Mouse (Mus musculus) CH12.LX (cell line): ENCODE results near the gene Rrnad1. TPM values are rescaled to one million over a fixed set of nuclear protein-coding genes. Genes with fewer than 3 reads are reported as not detected.

ENCODE experiments used
- DNase-seq: peaks from one replicate; pipeline ENCODE4 v3.0.0-alpha.2; 2013; ENCODE audit errors: extremely low read depth
- H3K27ac ChIP-seq: 2 replicates; pipeline ENCODE4 v1.5.1; 2012; ENCODE audit warnings: low read depth, mild to moderate bottlenecking, control low read depth, moderate library complexity; ENCODE audit not compliant: insufficient read depth
- H3K27me3 ChIP-seq: replicated peaks from 2 replicates; pipeline ENCODE3; 2012; ENCODE audit warnings: inconsistent platforms
- H3K36me3 ChIP-seq, 2 experiments: replicated peaks in 1 of 2; 2 replicates each; pipeline versions ENCODE3 to v1.6.1; 2012; ENCODE audit warnings: inconsistent platforms in 1 of 2, low read length in 1 of 2, mild to moderate bottlenecking in 1 of 2, mixed read lengths in 1 of 2, moderate library complexity in 1 of 2; ENCODE audit not compliant: control insufficient read depth in 1 of 2, insufficient read depth in 1 of 2
- H3K4me1 ChIP-seq, 2 experiments: 2 replicates each; pipeline ENCODE4 v1.6.1; 2012; ENCODE audit warnings: inconsistent platforms in 1 of 2, moderate library complexity in 1 of 2; ENCODE audit not compliant: insufficient read depth in 2 of 2, control insufficient read depth in 1 of 2
- H3K4me2 ChIP-seq: 2 replicates; pipeline ENCODE4 v1.6.1; 2012; ENCODE audit warnings: low read depth, mild to moderate bottlenecking, control low read depth; ENCODE audit not compliant: poor library complexity, insufficient read depth, severe bottlenecking
- H3K4me3 ChIP-seq, 3 experiments: fragments of 150-350 bp in 1 of 3; sonication (generic) in 1 of 3; replicated peaks in 1 of 3; 2 replicates each; pipeline versions ENCODE3 to v1.5.1; 2011 to 2012; ENCODE audit warnings: low read depth in 2 of 3, low read length in 2 of 3, mild to moderate bottlenecking in 2 of 3, moderate library complexity in 2 of 3, control low read depth in 1 of 3, improper control_type of control experiment in 1 of 3, inconsistent platforms in 1 of 3, mixed read lengths in 1 of 3; ENCODE audit not compliant: poor library complexity in 1 of 3
- H3K79me2 ChIP-seq: replicated peaks from 2 replicates; pipeline ENCODE4 v1.6.1; 2012; ENCODE audit warnings: mild to moderate bottlenecking, moderate library complexity; ENCODE audit not compliant: control insufficient read depth, poor library complexity, insufficient read depth, severe bottlenecking; ENCODE audit errors: extremely low read depth
- H3K9ac ChIP-seq: 2 replicates; pipeline ENCODE4 v1.6.1; 2012; ENCODE audit warnings: low read depth, mild to moderate bottlenecking, control low read depth, moderate library complexity; ENCODE audit not compliant: insufficient read depth
- H3K9me3 ChIP-seq: replicated peaks from 2 replicates; pipeline ENCODE3; 2012; ENCODE audit warnings: low read length, inconsistent platforms, mixed read lengths
- CHD1 ChIP-seq: IDR thresholded peaks from 2 replicates; pipeline ENCODE4 v1.6.1; 2012; ENCODE audit warnings: low read depth, low read length, improper control_type of control experiment, inconsistent platforms
- MXI1 ChIP-seq: IDR thresholded peaks from 2 replicates; pipeline ENCODE4 v1.6.1; 2011; ENCODE audit warnings: mild to moderate bottlenecking, low read depth, low read length, improper control_type of control experiment
- MYC ChIP-seq: IDR thresholded peaks from 2 replicates; pipeline ENCODE4 v1.6.1; 2011; ENCODE audit warnings: low read depth, mild to moderate bottlenecking, improper control_type of control experiment, low read length
- NRF1 ChIP-seq: IDR thresholded peaks from 2 replicates; pipeline ENCODE4 v1.6.1; 2014; ENCODE audit warnings: low read depth, mild to moderate bottlenecking, inconsistent platforms, low read length, improper control_type of control experiment, moderate library complexity
- POLR2AphosphoS2 ChIP-seq: IDR thresholded peaks from 2 replicates; pipeline ENCODE4 v1.6.1; 2011; ENCODE audit warnings: low read depth, low read length, improper control_type of control experiment
- RAD21 ChIP-seq: IDR thresholded peaks from 2 replicates; pipeline ENCODE4 v1.6.1; 2011; ENCODE audit warnings: low read depth, mild to moderate bottlenecking, low read length, improper control_type of control experiment, moderate library complexity
- TBP ChIP-seq: conservative IDR thresholded peaks from 2 replicates; pipeline ENCODE4 v1.6.1; 2011; ENCODE audit warnings: low read depth, low read length, improper control_type of control experiment
- UBTF ChIP-seq: IDR thresholded peaks from 2 replicates; pipeline ENCODE4 v1.6.1; 2012; ENCODE audit warnings: low read depth, mild to moderate bottlenecking, inconsistent platforms, low read length, improper control_type of control experiment, moderate library complexity
- USF1 ChIP-seq: IDR thresholded peaks from 2 replicates; pipeline ENCODE4 v1.6.1; 2014; ENCODE audit warnings: low read depth, mild to moderate bottlenecking, inconsistent platforms, low read length, improper control_type of control experiment
- ZKSCAN1 ChIP-seq: IDR thresholded peaks from 2 replicates; pipeline ENCODE4 v1.6.1; 2012; ENCODE audit warnings: low read depth, inconsistent platforms, low read length, improper control_type of control experiment, borderline replicate concordance
- ZNF384 ChIP-seq: IDR thresholded peaks from 2 replicates; pipeline ENCODE4 v1.6.1; 2012; ENCODE audit warnings: low read depth, low read length, improper control_type of control experiment, inconsistent platforms
- dilution Hi-C: fragments of 300-500 bp; cut with MboI; formaldehyde crosslinking; loops from 2 replicates; pipeline ENCODE4 v1.14.3; 2020; ENCODE audit warnings: low sequenced_read_pairs; ENCODE audit not compliant: extremely low pct_unique_long_range_greater_than_20kb, extremely low pct_ligation_motif_present
- in situ Hi-C: fragments of 300-500 bp; cut with MboI; formaldehyde crosslinking; loops from 3 replicates; pipeline ENCODE4 v1.14.3; 2019; ENCODE audit warnings: low sequenced_read_pairs, low pct_ligation_motif_present, low pct_unique_long_range_greater_than_20kb, mixed read lengths
- polyA plus RNA-seq: library from polyadenylated mRNA; unstranded; fragments of >175 nt; gene quantifications from 2 replicates; pipeline ENCODE4 v1.2.1, GENCODE M21; 2012; ENCODE audit warnings: low read depth; ENCODE audit not compliant: insufficient read length
- total RNA-seq, 2 experiments: library from RNA; depleted of rRNA; stranded (reverse); fragments of 300-350 nt in 1 of 2; fragments of >200 nt in 1 of 2; gene quantifications; 2 replicates each; pipeline ENCODE4 v1.2.3; 2012 to 2014

Gene Rrnad1
- total and polyA plus RNA-seq, 3 experiments: 8.0 to 12.5 (median 11.4) TPM

DNA sequence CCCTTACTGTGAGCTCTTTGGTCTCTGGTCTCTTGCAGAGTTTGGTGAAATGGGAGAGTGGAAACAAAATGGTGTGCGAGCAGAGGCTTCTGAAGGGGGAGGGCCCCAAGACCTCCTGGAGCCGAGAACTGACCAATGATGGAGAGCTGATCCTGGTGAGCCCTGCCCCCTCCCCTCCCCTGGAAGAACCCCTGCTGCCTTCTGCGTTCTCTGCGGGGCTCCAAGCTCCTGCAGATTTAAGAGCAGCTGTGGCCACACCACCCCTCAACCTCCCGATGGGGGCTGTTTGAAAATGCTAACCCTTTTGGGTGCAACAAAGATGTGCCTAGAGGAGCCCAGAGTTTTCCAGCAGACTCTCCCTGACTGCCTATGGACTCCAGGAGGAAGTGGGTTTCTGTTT lies 21.9 kb upstream of the Rrnad1 start:
- in situ Hi-C loops: no loop called here
- Histone ChIP-seq H3K27me3 (peaks cover 5% of the 10 kb centered on the region), H3K4me2 (no peak overlapping the region), H3K4me3 (no peak overlapping the region), H3K27ac (no peak overlapping the region), H3K9me3 (no peaks in the 10 kb centered on the region), H3K4me1 (no peaks in the 10 kb centered on the region), H3K36me3 (no peaks in the 10 kb centered on the region), H3K79me2 (no peaks in the 10 kb centered on the region), H3K9ac (no peak overlapping the region)
- DNase-seq: no peak
- TF ChIP-seq MXI1 (no peak), CHD1 (no peak)
- dilution Hi-C loops: no loop called here

DNA sequence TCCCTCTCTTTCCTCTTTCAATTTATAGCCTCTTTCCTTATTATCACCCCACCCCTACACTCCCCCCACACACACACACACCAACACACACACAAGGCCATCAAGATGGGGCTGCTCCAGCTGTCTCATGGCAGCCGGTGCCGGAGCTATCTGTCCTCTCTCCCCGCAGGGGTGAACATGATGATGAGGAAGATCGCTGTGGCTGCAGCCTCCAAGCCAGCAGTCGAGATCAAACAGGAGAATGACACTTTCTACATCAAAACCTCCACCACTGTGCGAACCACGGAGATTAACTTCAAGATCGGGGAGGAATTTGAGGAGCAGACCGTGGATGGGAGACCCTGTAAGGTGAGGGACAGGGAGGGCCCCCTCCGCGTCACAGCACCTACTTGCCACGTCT lies 21.4 kb upstream of the Rrnad1 start:
- Histone ChIP-seq H3K4me3 (no peak overlapping the region), H3K9ac (no peak overlapping the region), H3K9me3 (no peaks in the 10 kb centered on the region), H3K4me1 (no peaks in the 10 kb centered on the region), H3K79me2 (no peaks in the 10 kb centered on the region), H3K36me3 (no peaks in the 10 kb centered on the region), H3K4me2 (no peak overlapping the region), H3K27me3 (peaks cover 3% of the 10 kb centered on the region), H3K27ac (no peak overlapping the region)
- no peak for TF ChIP-seq POLR2AphosphoS2
- TF ChIP-seq RAD21: no peak
- TF ChIP-seq UBTF: no peak
- no peak for TF ChIP-seq TBP
- TF ChIP-seq ZNF384: no peak
- TF ChIP-seq CHD1: no peak
- TF ChIP-seq USF1: no peak
- TF ChIP-seq NRF1: no peak
- in situ Hi-C loops: no loop called here
- dilution Hi-C loops: no loop called here
- no peak for DNase-seq

- dilution Hi-C loops (no loop called here), in situ Hi-C loops (no loop called here)
- H3K9ac ChIP-seq: no peak overlapping the region
- H3K4me1 ChIP-seq: no peaks in the 10 kb centered on the region
- H3K9me3 ChIP-seq: no peaks in the 10 kb centered on the region
- no peak overlapping the region for H3K4me3 ChIP-seq
- no peak overlapping the region for H3K4me2 ChIP-seq
- peaks cover 0 to 13% of the 10 kb centered on the region in 2 experiments for H3K36me3 ChIP-seq
- no peak for DNase-seq
- H3K27me3 ChIP-seq: no peaks in the 10 kb centered on the region
- TF ChIP-seq NRF1 (no peak), MYC (no peak), ZKSCAN1 (no peak), ZNF384 (no peak)
- no peaks in the 10 kb centered on the region for H3K79me2 ChIP-seq
- H3K27ac ChIP-seq: no peak overlapping the region
Observed at GRCm38 (mm10) chr3:87949955-87950515, 19.5 kb upstream of the Rrnad1 start.
